Mouse (Mus musculus): ENCODE data around the gene Rnf180. TPM values are rescaled to one million over a fixed set of nuclear protein-coding genes. Genes with fewer than 3 reads are reported as not detected.
"Not testable (repeated sequence)": the region's sequence is repeated elsewhere in the genome, so short reads cannot be mapped to it uniquely, and the experiment has no call there.

Rnf180 gene
- 1 to 10 TPM in 3 of 4 experiments, under 1 TPM in 1; 0.94 to 2.3 (median 1.5) TPM for total RNA-seq (2022)

GRCm38 (mm10) chr13:105294715-105295114, at the start of gene Rnf180:
Rnf180 (minus strand) TSS chr13:105294815.
- no peak for DNase-seq (ENCODE audit: low spot score)

GRCm38 (mm10) chr13:105331199-105331968, 36.8 kb upstream of the Rnf180 start:
- DNase-seq (ENCODE audit: low spot score): no peak

DNA sequence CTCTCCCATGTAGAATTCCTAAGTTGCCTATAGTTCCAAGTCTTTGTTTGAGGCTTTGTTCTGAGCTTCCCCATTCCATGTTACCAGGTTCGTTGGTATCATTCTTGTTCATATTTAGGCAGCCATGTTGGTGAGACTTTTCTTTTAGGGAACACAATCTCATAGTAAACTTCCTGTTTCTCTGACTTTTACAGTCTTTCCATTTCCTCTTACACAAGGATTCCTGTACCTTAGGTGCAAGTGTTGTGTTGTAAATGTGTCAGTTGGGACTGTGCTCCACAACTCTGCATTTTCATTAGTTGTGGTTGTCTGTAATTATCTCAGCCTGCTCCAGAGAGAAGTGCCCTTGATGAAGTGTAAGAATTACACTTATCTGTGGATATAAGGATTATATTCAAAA, 32.3 kb upstream of the Rnf180 start:
- DNase-seq (ENCODE audit: low spot score): no peak

- no peak for DNase-seq (ENCODE audit: low spot score)
These were observed 22.3 kb upstream of the Rnf180 start for GRCm38 (mm10) chr13:105316926-105317325.

DNA sequence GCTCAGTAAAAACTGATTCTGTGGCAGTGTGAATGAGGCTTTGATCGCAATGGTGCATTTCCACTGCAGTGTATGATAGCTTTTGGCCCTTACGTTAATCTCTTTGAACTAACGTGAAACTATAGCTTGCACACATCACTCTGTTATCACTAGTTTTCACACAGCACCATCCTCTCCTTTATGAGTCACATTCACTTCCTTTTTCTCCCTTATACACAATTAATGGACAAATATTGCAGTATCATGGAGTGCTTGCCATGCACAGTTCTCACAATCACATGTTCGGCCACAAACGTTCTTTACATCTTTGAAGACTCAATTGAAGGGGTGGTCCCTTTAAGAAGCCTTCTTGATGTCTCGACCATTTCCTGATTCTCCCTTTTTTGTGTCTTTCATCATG, 21.4 kb upstream of the Rnf180 start:
- DNase-seq (ENCODE audit: low spot score): no peak

DNA sequence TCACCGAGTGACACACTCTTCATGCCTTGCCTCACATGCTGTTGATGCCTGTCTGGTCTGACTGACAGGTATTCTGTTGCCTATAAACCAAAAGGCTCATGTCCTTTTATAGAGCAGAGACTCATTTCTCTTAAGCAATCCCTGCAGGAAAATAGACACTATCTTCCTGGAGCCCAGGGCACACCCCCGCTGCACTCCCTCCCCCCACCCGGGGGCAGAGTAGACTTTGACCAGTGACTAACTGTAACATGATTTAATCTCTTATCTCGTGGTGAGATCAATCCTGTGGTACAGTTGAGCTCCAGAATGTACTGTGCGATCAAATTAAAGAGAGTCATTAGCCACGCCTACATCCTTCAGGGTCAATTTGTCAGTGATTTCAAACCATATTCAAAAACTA, 18.1 kb upstream of the Rnf180 start:
- no peak for DNase-seq (ENCODE audit: low spot score)

GRCm38 (mm10) chr13:105310562-105310961, 15.9 kb upstream of the Rnf180 start:
- not testable (repeated sequence) for DNase-seq (ENCODE audit: low spot score)

- no peak for DNase-seq (ENCODE audit: low spot score)
These were observed 10.9 kb upstream of the Rnf180 start for GRCm38 (mm10) chr13:105305513-105305912.

- no peak for DNase-seq (ENCODE audit: low spot score)
These were observed 9.4 kb upstream of the Rnf180 start for GRCm38 (mm10) chr13:105304054-105304453.

- DNase-seq (ENCODE audit: low spot score): peak; percentile 19
These were observed 5.4 kb upstream of the Rnf180 start for GRCm38 (mm10) chr13:105300009-105300346.

DNA sequence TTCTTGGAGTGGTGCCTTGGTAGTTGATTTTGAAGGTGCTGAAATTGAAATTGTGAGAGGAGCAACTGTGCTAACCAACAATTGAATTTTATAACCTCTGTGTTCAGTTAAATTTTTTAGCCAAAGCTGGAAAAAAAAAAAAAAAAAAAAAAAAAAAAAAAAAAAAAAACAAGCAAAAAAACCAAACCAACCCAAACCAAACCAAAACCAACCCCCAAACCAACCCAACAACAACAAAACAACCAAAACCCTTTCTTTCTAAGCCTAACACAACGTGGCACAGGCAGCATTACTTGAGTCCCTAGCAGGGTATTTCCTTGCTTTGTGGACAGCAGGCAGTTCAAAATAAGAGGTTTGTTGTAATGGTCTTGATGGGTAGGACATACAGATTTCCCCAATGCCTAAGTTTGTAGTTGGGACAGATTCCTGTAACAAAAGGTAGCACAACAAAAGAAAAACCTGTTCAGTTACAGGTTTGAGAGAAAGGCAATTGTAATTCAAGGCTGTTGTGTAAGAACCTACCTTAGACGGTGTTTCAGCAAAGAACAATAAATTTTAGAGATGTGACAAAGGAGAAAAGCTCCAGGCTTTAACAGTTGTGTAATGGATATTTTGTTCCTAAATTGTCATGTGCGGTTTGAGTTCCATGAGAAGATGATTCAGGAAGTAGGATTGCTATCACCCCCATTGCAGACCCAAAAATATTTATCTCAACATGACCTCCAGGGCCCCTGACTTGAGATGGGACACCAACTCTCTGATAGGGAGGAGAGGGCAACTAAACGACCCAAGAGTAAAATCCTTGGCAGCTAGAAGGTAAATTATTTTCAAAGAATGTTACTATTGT, 4.8 kb upstream of the Rnf180 start:
- no peak for DNase-seq (ENCODE audit: low spot score)

GRCm38 (mm10) chr13:105293781-105294667, 591 bp downstream of the Rnf180 start:
- DNase-seq (ENCODE audit: low spot score): no peak

- DNase-seq (ENCODE audit: low spot score): peak; percentile 7
These were observed 2.8 kb downstream of the Rnf180 start for GRCm38 (mm10) chr13:105291816-105292215.

- no peak for DNase-seq (ENCODE audit: low spot score)
These were observed 4.0 kb downstream of the Rnf180 start for GRCm38 (mm10) chr13:105290594-105290993.

GRCm38 (mm10) chr13:105290021-105290420, 4.6 kb downstream of the Rnf180 start:
- DNase-seq (ENCODE audit: low spot score): no peak

DNA sequence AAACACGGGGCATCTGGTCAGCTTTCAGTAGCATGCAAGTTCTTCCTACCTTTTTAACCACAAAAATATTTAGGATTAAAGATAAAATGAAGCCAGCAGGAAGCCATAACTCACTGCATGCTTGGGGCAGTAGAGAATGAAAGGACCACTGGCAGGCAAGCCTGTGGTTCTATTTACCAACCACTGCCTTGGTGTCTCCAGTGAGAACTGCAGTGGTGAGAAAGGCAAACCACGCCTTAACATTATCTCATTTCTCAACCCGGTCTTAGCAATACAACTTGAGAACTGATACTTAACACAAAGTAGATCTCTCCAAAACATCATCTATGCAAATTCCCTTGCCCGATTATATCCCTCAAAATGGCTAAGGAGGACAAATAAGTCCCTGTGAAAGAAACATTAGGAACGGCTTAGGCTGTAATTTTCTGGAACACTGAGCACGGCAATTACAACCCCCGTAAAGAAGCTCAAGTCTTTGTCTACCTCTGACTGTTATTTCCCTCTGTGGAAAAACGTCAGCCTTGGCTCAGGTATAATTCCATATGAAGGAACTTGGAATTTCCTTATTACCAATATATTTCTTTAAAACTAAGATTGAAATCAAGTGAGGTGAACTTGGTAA, 15.1 kb downstream of the Rnf180 start:
- no peak for DNase-seq (ENCODE audit: low spot score)

- DNase-seq (ENCODE audit: low spot score): no peak
These were observed 24.1 kb downstream of the Rnf180 start for GRCm38 (mm10) chr13:105270394-105271094.

DNA sequence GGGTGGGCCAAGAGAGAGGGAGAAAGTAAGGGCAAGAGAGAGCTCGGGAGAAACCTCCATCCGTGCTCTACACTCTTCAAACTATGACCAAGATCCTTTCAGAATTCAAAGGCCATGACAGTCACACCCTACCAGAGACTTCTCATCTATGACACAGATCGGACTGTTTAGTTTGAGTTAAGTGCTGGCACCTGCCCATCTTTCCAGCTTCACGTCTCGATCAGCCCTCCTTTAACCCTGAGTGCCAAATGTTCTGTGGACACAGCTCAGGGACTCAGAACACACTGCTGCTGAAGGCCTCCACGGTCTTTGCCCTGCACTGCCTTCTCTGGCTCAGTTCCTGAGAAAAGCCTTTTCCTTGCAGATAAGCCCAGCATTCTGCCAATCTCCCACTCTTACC, 27.2 kb downstream of the Rnf180 start:
- DNase-seq (ENCODE audit: low spot score): no peak

DNA sequence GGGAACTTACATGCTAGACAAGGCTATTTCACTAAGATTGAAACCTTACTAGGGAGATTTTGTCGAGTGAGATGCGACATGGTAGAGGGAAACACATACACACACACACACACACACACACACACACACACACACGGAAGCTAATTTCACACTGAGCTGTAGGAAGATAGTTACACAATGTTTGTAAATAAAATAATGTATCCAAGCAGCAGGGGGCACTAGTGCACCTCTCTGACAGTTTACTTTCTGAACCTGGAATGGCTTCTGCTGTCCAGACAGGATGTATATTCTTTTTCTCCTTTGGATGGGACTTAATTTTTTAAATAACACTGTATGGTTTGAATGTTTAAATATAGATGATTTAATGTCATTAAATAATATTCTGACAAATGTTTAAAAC, 27.9 kb downstream of the Rnf180 start:
- peak; percentile 35 for DNase-seq (ENCODE audit: low spot score)

- DNase-seq (ENCODE audit: low spot score): no peak
These were observed 37.7 kb downstream of the Rnf180 start for GRCm38 (mm10) chr13:105256757-105257433.
